Mouse (Mus musculus) liver, postnatal 0 days (tissue): ENCODE measurements around the gene Alkbh1. TPM values are rescaled to one million over a fixed set of nuclear protein-coding genes. Genes with fewer than 3 reads are reported as not detected.
A peak's percentile ranks its signal among the peaks of the same experiment; 100 is the strongest.

Experiments
- ATAC-seq: fragments of 200-750 bp; cut with Nextera tagmentation; 2 replicates; pipeline ENCODE4 v1.8.0; 2017; ENCODE audit warnings: mild to moderate bottlenecking, moderate library complexity
- DNase-seq: peaks from one replicate; pipeline ENCODE4 v3.0.0-alpha.2; 2016
- H3K27ac ChIP-seq: fragments of 300-500 bp; sonication (generic); 2 replicates; pipeline ENCODE4 v1.5.1; 2014; ENCODE audit warnings: antibody characterized with exemption, moderate library complexity, mild to moderate bottlenecking, low read depth
- H3K27me3 ChIP-seq: fragments of 300-500 bp; sonication (generic); 2 replicates; pipeline ENCODE4 v1.6.1; 2014; ENCODE audit warnings: low read length, control low read depth, mixed read lengths; ENCODE audit not compliant: insufficient read depth
- H3K36me3 ChIP-seq: fragments of 300-500 bp; sonication (generic); replicated peaks from 2 replicates; pipeline ENCODE4 v1.6.1; 2014; ENCODE audit warnings: mild to moderate bottlenecking, control low read depth, low read length, moderate library complexity, mixed read lengths; ENCODE audit not compliant: insufficient read depth
- H3K4me1 ChIP-seq: fragments of 300-500 bp; sonication (generic); 2 replicates; pipeline ENCODE4 v1.6.1; 2014; ENCODE audit warnings: antibody characterized with exemption, mild to moderate bottlenecking, control low read depth; ENCODE audit not compliant: insufficient read depth
- H3K4me2 ChIP-seq: fragments of 300-500 bp; sonication (generic); 2 replicates; pipeline ENCODE4 v1.6.1; 2014; ENCODE audit warnings: low read depth, mild to moderate bottlenecking, low read length, moderate library complexity, mixed read lengths
- H3K4me3 ChIP-seq: fragments of 300-500 bp; sonication (generic); 2 replicates; pipeline ENCODE4 v1.5.1; 2014; ENCODE audit warnings: low read depth, low read length
- H3K9ac ChIP-seq: fragments of 300-500 bp; sonication (generic); replicated peaks from 2 replicates; pipeline ENCODE4 v1.6.1; 2014; ENCODE audit warnings: mild to moderate bottlenecking, moderate library complexity
- H3K9me3 ChIP-seq: fragments of 300-500 bp; sonication (generic); 2 replicates; pipeline ENCODE4 v1.6.1; 2016; ENCODE audit warnings: mild to moderate bottlenecking, control low read depth, low read length, mixed read lengths
- CTCF ChIP-seq: sonication (generic); IDR thresholded peaks from 2 replicates; pipeline ENCODE4 v1.5.1; 2016; ENCODE audit warnings: antibody characterized with exemption, low read depth
- EP300 ChIP-seq: IDR thresholded peaks from 2 replicates; pipeline ENCODE4 v1.6.1; 2016; ENCODE audit warnings: antibody characterized with exemption, low read depth, mild to moderate bottlenecking
- WGBS: fragments of 180-500 bp; shearing (Covaris S2); extraction: QIAGEN DNeasy Blood & Tissue Kit; methylation state at CpG from one replicate; pipeline ENCODE4 v1.1.7; 2014; ENCODE audit not compliant: insufficient replicate concordance; 5-methylcytosine and 5-hydroxymethylcytosine counted together
- polyA plus RNA-seq: library from polyadenylated mRNA; unstranded; fragments of >200 nt; fragmentation: Nextera tagmentation; extraction: Ambion mirVana; gene quantifications from 2 replicates; pipeline ENCODE4 v1.2.1, GENCODE M21; 2015

The Alkbh1 gene
- polyA plus RNA-seq, 1 experiment from 2014 or later = 13.1 TPM

DNA sequence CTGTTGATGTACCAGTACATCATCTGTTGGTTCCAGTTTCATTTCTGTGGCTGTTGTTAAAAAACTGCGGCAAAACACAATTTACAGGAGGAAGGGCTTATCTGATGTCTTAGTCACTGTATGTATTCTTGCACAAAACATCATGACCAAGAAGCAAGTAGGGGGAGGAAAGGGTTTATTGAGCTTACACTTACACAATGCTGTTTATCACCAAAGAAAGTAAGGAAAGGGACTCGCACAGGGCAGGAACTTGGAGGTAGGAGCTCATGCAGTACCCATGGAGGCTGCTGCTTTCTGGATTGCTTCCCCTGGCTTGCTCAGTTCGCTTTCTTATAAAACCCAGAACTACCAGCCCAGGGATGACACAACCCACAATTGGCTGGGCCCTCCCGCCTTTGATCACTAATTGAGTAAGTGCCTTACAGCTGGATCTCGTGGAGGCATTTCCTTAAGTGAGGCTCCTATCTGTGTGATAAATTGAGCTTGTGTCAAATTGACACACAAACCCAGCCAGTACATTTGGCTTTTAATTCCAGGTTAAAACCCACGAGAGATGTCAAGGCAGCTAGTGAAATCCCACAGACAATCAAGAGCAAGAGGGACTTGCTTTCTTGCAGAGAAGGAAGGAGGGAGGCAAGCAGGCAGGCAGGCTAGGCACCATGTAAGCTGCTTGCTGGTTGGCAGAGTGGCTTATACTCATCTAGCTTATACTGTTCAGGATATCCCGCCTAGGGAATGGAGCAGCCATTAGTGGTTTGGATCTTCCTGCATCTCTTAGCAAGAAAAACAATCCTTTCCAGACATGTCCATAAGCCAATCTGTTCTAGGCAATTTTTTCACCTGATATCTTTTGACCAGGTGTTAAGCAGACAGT is 26.7 kb upstream of the Alkbh1 start:
- H3K4me2 ChIP-seq = peak overlapping the region; percentile 78
- H3K27me3 ChIP-seq = no peaks in the 10 kb centered on the region
- 0 out of 2 replicates have a peak, but pooled peaks have one; percentile 11 for ATAC-seq
- H3K9ac ChIP-seq = peak overlapping the region; percentile 93; the same call in 1 of the 2 replicates
- peaks cover 17% of the 10 kb centered on the region for H3K4me1 ChIP-seq
- DNase-seq = peak; percentile 26
- 46% methylated on average over 7 of the region's 7 CpGs for WGBS
- peaks cover 18% of the 10 kb centered on the region for H3K36me3 ChIP-seq
- TF ChIP-seq CTCF (no peak), EP300 (no peak)
- H3K9me3 ChIP-seq = no peaks in the 10 kb centered on the region
- peak overlapping the region; percentile 77 for H3K4me3 ChIP-seq
- peak overlapping the region; percentile 42; the same call in 1 of the 2 replicates for H3K27ac ChIP-seq

DNA sequence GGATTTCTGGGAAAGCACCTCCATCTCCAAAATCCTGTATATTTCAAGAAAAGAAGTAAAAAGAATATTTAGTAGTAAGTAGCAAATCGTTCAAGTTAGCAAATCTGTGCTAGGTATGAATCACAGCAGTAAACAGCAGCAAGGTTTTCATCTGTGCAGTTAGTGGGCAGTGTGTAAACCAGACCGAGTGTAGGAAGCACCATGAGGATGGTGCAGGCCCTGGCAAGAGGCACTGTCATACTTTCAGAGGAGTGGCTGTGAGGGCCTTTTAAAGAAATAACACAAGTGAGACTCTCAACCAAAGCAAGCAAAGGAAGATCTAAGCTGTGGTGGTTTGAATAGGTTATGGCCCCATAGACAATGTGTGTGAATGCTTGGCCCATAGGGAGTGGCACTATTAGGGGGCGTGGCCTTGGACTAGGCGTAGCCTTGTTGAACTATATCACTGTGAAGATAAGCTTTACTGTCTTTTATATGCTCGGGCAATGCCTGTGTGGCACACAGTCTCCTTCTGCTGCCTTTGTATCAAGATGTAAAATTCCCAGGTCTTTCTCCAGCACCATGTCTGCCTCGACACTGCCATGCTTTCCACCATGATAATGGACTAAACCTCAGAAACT is 21.0 kb upstream of the Alkbh1 start:
- 69% methylated on average over 6 of the region's 6 CpGs for WGBS
- no peak for ATAC-seq
- Histone ChIP-seq H3K4me3 (no peak overlapping the region), H3K4me1 (peaks cover 3% of the 10 kb centered on the region; the same call in 1 of the 2 replicates), H3K4me2 (no peak overlapping the region), H3K36me3 (peaks cover 64% of the 10 kb centered on the region), H3K27ac (no peak overlapping the region), H3K27me3 (no peaks in the 10 kb centered on the region), H3K9me3 (no peaks in the 10 kb centered on the region), H3K9ac (no peak overlapping the region)
- no peak for DNase-seq
- no peak for TF ChIP-seq CTCF
- TF ChIP-seq EP300 = no peak

DNA sequence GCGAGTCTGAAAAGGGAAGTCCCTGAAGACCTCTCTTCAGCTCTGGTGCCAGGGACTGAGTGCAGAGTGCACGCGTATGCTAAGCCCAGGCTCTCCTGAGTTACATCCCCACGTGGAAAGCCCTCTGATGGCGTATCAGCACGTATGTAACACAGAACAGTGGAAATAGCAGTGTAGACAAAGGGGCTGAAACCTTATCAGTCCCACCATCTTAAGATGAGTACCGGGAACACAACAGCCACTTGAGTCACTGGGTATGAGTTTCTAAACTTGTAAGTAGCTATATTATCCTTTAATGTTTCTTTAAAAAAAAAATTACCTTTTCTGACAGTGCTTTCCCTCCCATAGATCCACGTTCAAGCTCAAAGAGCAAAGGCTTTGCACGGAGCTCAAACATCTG is 5.6 kb upstream of the Alkbh1 start:
- ATAC-seq = no peak
- Histone ChIP-seq H3K27ac (no peak overlapping the region), H3K4me3 (no peak overlapping the region), H3K36me3 (peaks cover 73% of the 10 kb centered on the region), H3K9me3 (no peaks in the 10 kb centered on the region), H3K9ac (no peak overlapping the region), H3K4me2 (no peak overlapping the region), H3K27me3 (no peaks in the 10 kb centered on the region), H3K4me1 (peaks cover 8% of the 10 kb centered on the region)
- WGBS = 80% methylated on average over 9 of the region's 9 CpGs
- TF ChIP-seq CTCF = no peak
- no peak for TF ChIP-seq EP300
- DNase-seq = no peak

DNA sequence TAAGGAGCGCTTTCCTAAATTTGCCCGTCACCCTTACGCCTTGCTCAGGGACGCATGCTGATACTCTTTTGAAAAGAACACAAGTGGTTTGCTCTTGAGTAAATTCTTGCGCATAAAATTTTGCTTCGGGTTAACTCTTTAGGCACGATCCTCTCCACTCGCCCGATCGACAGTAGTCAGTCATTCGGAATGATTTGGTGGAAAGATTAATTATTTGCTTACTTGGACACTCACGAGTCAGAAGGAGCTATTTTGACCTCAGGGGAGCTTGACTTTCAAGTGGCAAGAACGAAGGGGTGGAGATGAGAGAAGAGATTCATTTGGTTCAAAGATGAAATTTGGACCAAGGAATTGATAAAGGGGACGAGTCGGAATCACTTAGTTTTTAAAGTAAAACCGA is 394 bp upstream of the Alkbh1 start:
- 1% methylated on average over 16 of the region's 16 CpGs for WGBS
- Histone ChIP-seq H3K4me1 (peaks cover 22% of the 10 kb centered on the region), H3K9ac (peak overlapping the region; percentile 90), H3K4me3 (peak overlapping the region; percentile 92), H3K27me3 (no peaks in the 10 kb centered on the region), H3K4me2 (peak overlapping the region; percentile 78), H3K9me3 (no peaks in the 10 kb centered on the region), H3K27ac (peak overlapping the region; percentile 90), H3K36me3 (peaks cover 44% of the 10 kb centered on the region)
- TF ChIP-seq EP300 = no peak
- TF ChIP-seq CTCF = no peak
- ATAC-seq = peak; percentile 18; the same call in 1 of the 2 replicates
- no peak for DNase-seq

DNA sequence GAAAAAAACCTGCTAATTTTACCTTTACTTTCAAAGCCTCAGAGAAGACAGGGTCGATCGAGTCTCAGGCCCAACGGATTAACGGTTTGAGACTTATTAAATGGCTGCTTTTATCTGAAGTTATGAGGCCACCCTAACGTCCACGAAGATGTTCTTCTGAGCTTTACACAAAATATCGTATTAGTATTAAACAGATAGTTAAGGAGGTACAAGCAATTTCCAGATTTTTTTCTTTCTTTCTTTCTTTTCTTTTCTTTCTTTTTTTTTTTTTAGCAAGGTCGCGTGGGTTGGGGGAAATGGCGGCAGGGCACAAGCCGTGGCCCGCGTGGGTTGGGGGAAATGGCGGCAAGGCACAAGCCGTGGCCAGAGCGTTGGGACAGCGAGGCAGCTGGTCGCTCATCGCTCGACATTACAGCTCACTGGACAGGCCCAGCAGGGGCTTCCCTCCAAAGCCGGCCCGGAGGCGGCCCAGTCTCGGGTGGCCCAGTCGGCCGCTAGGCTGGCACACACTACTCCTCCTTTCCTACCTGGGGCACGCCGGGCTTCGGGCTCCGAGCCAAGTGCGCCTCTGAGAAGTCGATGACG is 610 bp downstream of the Alkbh1 start:
- Histone ChIP-seq H3K4me1 (peaks cover 22% of the 10 kb centered on the region), H3K27ac (peak overlapping the region; percentile 90), H3K27me3 (no peaks in the 10 kb centered on the region), H3K36me3 (peaks cover 44% of the 10 kb centered on the region), H3K9me3 (no peaks in the 10 kb centered on the region), H3K4me2 (peak overlapping the region; percentile 78), H3K4me3 (peak overlapping the region; percentile 92), H3K9ac (peak overlapping the region; percentile 90)
- TF ChIP-seq CTCF (no peak), EP300 (no peak)
- no peak for DNase-seq
- WGBS = under 1% methylated on average over 33 of the region's 33 CpGs
- ATAC-seq = peak; percentile 68
